Mouse (Mus musculus): ENCODE results near the gene Ggt5. TPM values are rescaled to one million over a fixed set of nuclear protein-coding genes. Genes with fewer than 3 reads are reported as not detected.

Ggt5 gene
- total and polyA plus RNA-seq, 2 experiments from 2014 or later, result 2.6 to 4.3 TPM

DNA sequence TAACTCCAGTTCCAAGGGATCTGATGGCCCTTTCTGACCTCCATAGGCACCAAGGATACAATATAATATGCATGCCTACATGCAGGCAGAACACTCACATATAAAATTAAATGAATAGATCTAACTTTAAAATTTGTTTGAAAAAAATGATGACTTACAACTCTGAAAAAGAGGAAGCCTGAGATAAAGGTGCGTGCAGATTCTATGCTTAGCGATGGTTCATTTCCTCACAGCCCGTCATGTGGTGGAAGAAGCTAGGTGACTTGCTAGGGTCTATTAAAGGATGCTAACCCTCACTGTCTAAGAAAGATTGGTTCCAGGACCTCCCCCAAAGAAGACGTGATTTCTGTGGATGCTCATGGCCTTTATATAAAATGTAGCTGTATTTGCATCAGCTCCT is 26.9 kb downstream of the Ggt5 start:
- ATAC-seq, result no peak
- no peak for DNase-seq
- 95% methylated on average over 4 of the region's 4 CpGs for WGBS
- Histone ChIP-seq H3K4me3 (ENCODE audit: low read depth, low read length) (no peak overlapping the region), H3K9ac (no peak overlapping the region), H3K4me2 (ENCODE audit: low read depth) (no peak overlapping the region), H3K36me3 (ENCODE audit: insufficient read depth) (no peaks in the 10 kb centered on the region), H3K27me3 (ENCODE audit: insufficient read depth, low read length) (no peaks in the 10 kb centered on the region), H3K27ac (ENCODE audit: low read depth, low read length) (no peak overlapping the region), H3K9me3 (ENCODE audit: low read length) (no peaks in the 10 kb centered on the region), H3K4me1 (ENCODE audit: insufficient read depth) (no peaks in the 10 kb centered on the region)
- no peak for TF ChIP-seq CTCF (IDR thresholded peaks at IDR 0.05; ENCODE audit: low read depth)

DNA sequence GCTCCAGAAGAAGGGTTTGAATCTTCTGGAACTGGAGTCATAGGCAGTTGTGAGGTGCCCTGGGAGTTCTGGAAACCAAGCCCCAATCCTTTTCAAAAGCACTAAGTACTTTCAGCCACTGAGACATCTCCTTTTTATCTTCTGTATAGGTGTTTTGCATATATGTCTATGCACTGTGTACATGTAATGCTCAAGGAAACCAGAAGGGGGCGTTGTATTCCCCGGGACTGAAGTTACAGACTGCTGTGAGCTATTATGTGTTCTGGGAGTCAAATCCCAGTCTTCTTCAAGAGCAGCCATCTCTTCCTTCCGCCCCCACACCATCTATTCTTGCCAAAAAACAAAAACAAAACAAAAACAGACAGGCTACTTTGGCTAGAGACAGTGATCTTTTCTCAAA is 31.7 kb downstream of the Ggt5 start:
- H3K4me3 ChIP-seq (ENCODE audit: low read depth, low read length), result no peak overlapping the region
- no peak overlapping the region for H3K4me2 ChIP-seq (ENCODE audit: low read depth)
- H3K9me3 ChIP-seq (ENCODE audit: low read length), result no peaks in the 10 kb centered on the region
- WGBS, result 46% methylated on average over 3 of the region's 3 CpGs
- no peaks in the 10 kb centered on the region for H3K27me3 ChIP-seq (ENCODE audit: insufficient read depth, low read length)
- H3K36me3 ChIP-seq (ENCODE audit: insufficient read depth), result no peaks in the 10 kb centered on the region
- H3K4me1 ChIP-seq (ENCODE audit: insufficient read depth), result no peaks in the 10 kb centered on the region
- no peak for ATAC-seq
- no peak for TF ChIP-seq CTCF (IDR thresholded peaks at IDR 0.05; ENCODE audit: low read depth)
- H3K9ac ChIP-seq, result no peak overlapping the region
- DNase-seq, result no peak
- H3K27ac ChIP-seq (ENCODE audit: low read depth, low read length), result no peak overlapping the region

DNA sequence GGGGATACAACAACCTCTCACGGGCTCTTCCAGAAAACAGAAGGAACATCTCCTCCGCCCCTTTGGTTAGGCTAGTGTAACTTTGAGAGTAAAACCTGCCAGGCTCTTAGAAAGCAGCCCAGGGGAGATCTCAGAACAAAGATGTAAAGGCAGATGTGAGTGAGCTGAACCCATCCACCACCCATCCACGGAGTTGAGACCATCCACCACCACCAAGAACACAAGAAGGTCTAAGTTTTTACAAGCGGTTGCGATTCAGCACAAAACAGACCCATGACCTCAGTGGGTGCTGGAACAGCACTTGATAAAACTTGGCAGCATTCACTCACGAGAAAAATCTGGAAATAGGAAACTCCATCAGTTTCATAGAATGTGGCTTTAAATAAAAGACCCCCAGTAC is 36.8 kb downstream of the Ggt5 start:
- Histone ChIP-seq H3K4me1 (ENCODE audit: insufficient read depth) (no peaks in the 10 kb centered on the region), H3K9ac (no peak overlapping the region), H3K36me3 (ENCODE audit: insufficient read depth) (no peaks in the 10 kb centered on the region), H3K4me3 (ENCODE audit: low read depth, low read length) (no peak overlapping the region), H3K4me2 (ENCODE audit: low read depth) (no peak overlapping the region), H3K27me3 (ENCODE audit: insufficient read depth, low read length) (no peaks in the 10 kb centered on the region), H3K9me3 (ENCODE audit: low read length) (no peaks in the 10 kb centered on the region), H3K27ac (ENCODE audit: low read depth, low read length) (no peak overlapping the region)
- no peak for TF ChIP-seq CTCF (IDR thresholded peaks at IDR 0.05; ENCODE audit: low read depth)
- 50% methylated on average over 6 of the region's 6 CpGs for WGBS
- no peak for DNase-seq
- ATAC-seq, result no peak

DNA sequence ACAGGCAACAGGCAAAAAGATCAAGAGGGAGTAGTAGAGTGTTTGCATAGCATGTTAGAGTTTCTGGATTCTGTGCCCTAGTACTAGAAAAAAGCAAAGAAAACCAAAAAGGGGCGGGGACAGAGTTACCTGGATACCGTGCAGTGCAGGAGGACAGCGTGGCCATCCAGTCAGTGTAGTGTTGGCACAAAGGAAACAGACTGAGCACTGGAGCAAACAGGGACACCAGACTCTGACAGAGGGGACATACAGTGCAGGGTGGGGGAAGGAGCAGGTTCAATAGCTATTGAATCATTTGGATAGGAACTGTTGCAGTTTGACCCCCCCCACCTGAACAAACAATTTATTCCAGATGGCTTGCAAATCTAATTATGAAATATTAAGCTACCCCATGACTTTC is 37.9 kb downstream of the Ggt5 start:
- Histone ChIP-seq H3K27ac (ENCODE audit: low read depth, low read length) (no peak overlapping the region), H3K9me3 (ENCODE audit: low read length) (no peaks in the 10 kb centered on the region), H3K36me3 (ENCODE audit: insufficient read depth) (no peaks in the 10 kb centered on the region), H3K4me2 (ENCODE audit: low read depth) (no peak overlapping the region), H3K27me3 (ENCODE audit: insufficient read depth, low read length) (no peaks in the 10 kb centered on the region), H3K4me1 (ENCODE audit: insufficient read depth) (no peaks in the 10 kb centered on the region), H3K9ac (no peak overlapping the region), H3K4me3 (ENCODE audit: low read depth, low read length) (no peak overlapping the region)
- ATAC-seq, result no peak
- WGBS, result 65% methylated on average over 3 of the region's 3 CpGs
- DNase-seq, result no peak
- no peak for TF ChIP-seq CTCF (IDR thresholded peaks at IDR 0.05; ENCODE audit: low read depth)

DNA sequence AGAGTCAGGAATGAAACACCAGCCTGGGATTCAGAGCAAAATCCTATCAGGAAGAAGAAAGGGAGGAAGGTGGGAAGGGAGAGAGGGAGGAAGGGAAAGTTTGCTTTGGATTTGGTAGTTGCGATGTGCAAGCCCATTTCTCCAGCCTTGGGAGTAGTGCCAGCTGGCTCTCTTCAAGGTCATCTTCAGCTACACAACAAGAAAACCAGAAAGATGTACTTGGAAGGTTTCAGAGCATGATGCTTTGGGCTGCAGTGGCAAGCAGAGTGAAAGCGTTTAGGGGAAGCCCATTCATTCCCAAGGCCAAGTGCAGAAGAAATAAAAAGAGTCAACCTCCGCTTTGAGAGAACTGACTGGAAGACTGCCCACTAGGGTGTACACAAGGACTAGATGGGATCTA is 38.4 kb downstream of the Ggt5 start:
- H3K4me2 ChIP-seq (ENCODE audit: low read depth), result no peak overlapping the region
- H3K4me1 ChIP-seq (ENCODE audit: insufficient read depth), result no peaks in the 10 kb centered on the region
- no peak overlapping the region for H3K4me3 ChIP-seq (ENCODE audit: low read depth, low read length)
- no peak overlapping the region for H3K27ac ChIP-seq (ENCODE audit: low read depth, low read length)
- H3K27me3 ChIP-seq (ENCODE audit: insufficient read depth, low read length), result no peaks in the 10 kb centered on the region
- no peaks in the 10 kb centered on the region for H3K9me3 ChIP-seq (ENCODE audit: low read length)
- DNase-seq, result no peak
- H3K36me3 ChIP-seq (ENCODE audit: insufficient read depth), result no peaks in the 10 kb centered on the region
- ATAC-seq, result no peak
- no peak for TF ChIP-seq CTCF (IDR thresholded peaks at IDR 0.05; ENCODE audit: low read depth)
- 37% methylated on average over 3 of the region's 3 CpGs for WGBS
- H3K9ac ChIP-seq, result no peak overlapping the region

DNA sequence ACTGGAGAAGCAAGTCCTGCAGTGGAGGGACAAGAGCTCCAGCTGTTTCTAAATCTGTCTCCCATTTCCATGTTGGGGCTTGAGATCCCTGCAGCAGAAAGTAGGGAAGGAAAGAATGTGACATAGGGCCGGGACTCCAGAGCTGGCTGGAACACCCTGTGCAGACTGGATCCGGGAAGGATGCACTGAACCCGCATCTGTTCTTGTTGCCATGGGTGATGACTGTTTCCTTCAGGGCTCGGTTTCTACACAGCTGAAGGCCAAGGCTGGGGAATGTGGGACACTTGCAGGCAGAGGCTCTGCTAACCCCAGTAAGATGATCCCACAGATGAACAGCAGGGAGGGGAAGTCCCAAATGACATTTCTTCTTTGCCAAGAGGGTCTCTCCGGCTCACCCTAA is 43.5 kb downstream of the Ggt5 start:
- H3K36me3 ChIP-seq (ENCODE audit: insufficient read depth), result no peaks in the 10 kb centered on the region
- H3K27ac ChIP-seq (ENCODE audit: low read depth, low read length), result 0 out of 2 replicates have a peak overlapping the region, but pooled peaks have one; percentile 29
- H3K27me3 ChIP-seq (ENCODE audit: insufficient read depth, low read length), result no peaks in the 10 kb centered on the region
- no peaks in the 10 kb centered on the region for H3K9me3 ChIP-seq (ENCODE audit: low read length)
- DNase-seq (peak; percentile 21), ATAC-seq (peak; percentile 76)
- no peak overlapping the region for H3K4me3 ChIP-seq (ENCODE audit: low read depth, low read length)
- TF ChIP-seq CTCF (IDR thresholded peaks at IDR 0.05; ENCODE audit: low read depth), result no peak
- H3K4me1 ChIP-seq (ENCODE audit: insufficient read depth), result no peaks in the 10 kb centered on the region
- no peak overlapping the region for H3K9ac ChIP-seq
- WGBS, result 47% methylated on average over 5 of the region's 5 CpGs
- no peak overlapping the region for H3K4me2 ChIP-seq (ENCODE audit: low read depth)

DNA sequence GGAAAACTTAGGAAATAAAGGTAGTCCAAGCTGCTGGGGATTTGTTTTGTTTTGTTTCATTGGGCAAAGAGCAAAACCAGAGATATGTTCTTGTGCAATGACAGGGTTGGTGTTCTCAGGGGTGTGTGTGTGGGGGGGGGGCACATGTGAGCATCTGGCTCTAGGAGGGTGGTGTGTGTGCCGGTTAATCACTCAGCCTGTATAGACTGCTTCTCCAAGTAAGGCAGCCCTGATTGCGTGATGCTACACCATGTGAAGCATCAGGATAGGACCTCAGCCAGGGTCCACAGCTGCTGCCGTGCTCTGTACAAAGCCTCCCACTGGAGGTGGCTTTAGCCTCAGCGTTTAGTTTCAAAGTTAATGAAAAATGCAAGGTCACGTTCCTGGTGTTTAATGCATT is 43.9 kb downstream of the Ggt5 start:
- Histone ChIP-seq H3K36me3 (ENCODE audit: insufficient read depth) (no peaks in the 10 kb centered on the region), H3K4me3 (ENCODE audit: low read depth, low read length) (no peak overlapping the region), H3K9ac (no peak overlapping the region), H3K27ac (ENCODE audit: low read depth, low read length) (0 out of 2 replicates have a peak overlapping the region, but pooled peaks have one; percentile 29), H3K27me3 (ENCODE audit: insufficient read depth, low read length) (no peaks in the 10 kb centered on the region), H3K4me2 (ENCODE audit: low read depth) (no peak overlapping the region), H3K9me3 (ENCODE audit: low read length) (no peaks in the 10 kb centered on the region), H3K4me1 (ENCODE audit: insufficient read depth) (no peaks in the 10 kb centered on the region)
- peak; percentile 58 for ATAC-seq
- no peak for DNase-seq
- TF ChIP-seq CTCF (IDR thresholded peaks at IDR 0.05; ENCODE audit: low read depth), result no peak
- 81% methylated on average over 5 of the region's 5 CpGs for WGBS
